Mouse (Mus musculus) cerebellum, postnatal 25 days (tissue): ENCODE data around the gene Cd63.

ENCODE experiments used
- DNase-seq, 2 experiments: peaks; one replicate each; pipeline ENCODE4 v3.0.0; 2021; ENCODE audit warnings: mixed read lengths in 2 of 2

Cd63 gene

DNA sequence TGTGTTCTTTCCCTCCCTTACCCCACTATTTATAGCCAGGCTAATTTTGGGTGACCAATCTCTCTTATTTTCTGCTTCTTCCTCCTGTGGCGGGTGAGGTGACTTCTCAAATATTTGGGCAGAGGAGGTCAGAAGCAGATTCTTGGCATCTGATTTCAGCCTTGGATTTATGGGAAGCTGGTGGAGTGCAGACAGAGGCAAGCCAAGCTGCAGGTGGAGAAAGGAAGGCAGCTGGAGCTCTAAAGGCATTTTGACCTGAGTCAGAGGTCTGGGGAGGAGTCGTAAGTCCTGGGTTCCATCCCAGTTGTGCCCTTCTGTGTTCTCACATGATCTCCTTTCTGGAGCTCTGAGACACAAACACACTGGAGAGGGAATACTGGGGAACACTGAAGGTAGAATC lies 30.7 kb downstream of the Cd63 start:
- DNase-seq, result peak in 1 of 2 experiments; percentile 4

GRCm38 (mm10) chr10:128933574-128933973 lies 32.8 kb downstream of the Cd63 start, which contains the start of gene Itga7:
Gene Itga7, plus strand, starts transcription at chr10:128933818.
- peak; percentile 75 to 86 for DNase-seq

DNA sequence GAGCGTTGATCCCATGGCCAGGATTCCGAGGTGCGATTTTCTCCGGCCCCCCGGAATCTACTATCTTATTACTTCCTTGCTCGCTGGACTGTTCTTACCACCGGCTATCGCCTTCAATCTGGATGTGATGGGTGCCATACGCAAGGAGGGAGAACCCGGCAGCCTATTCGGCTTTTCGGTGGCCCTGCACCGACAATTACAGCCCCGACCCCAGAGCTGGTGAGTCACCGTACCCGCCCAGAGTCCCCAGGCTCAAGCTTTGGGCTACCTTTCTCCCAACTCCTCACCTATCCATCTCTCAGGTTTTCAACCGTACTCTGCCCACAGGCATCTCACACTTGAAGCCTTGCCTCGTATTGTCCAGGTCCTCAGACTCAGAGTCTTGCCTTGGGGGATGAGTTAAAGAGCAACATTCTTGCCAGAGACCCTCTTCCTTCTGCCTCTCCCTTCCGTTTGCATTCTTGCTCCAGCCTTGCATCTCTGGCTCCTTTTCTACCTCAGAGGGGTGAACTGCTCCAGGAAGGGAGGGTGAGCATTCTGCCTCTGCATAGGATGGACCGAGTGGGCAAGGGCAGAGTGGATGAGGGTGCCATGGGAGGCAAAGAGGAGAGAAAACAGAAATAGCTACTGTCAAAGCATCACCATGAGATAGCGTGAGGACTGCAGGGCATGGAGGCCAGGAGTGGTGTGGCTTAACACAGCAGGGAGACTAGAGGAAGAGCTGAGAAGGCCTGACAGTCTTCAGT lies 33.4 kb downstream of the Cd63 start:
- DNase-seq, result peak; percentile 53 to 59

- peak; percentile 28 to 49 for DNase-seq
These were observed 34.4 kb downstream of the Cd63 start for GRCm38 (mm10) chr10:128934997-128935787.

- peak; percentile 42 to 53 for DNase-seq
These were observed 35.1 kb downstream of the Cd63 start for GRCm38 (mm10) chr10:128935826-128936440.

- peak in 1 of 2 experiments; percentile 55 for DNase-seq
These were observed 37.1 kb downstream of the Cd63 start for GRCm38 (mm10) chr10:128937756-128938390.

DNA sequence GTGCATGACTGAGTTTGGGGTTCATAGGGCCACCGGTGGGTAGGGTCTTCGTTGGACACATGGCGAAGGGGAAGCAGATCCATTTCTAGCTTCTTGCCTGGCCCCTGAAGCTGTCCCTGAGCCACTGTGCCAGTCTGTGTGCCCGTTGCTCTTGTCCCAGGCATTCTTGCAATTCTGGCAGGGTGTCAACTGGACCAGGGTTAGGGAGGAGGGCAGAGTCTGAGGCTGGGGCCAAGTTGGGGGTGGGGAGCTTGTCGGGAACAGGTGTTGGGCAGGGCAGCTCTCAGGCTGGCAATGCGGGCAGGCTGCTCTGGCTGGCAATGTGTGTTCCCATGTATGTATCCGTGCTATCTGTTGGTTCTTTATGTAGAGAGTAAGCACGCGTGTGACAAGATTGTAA lies 37.7 kb downstream of the Cd63 start:
- peak; percentile 93 to 97 for DNase-seq

DNA sequence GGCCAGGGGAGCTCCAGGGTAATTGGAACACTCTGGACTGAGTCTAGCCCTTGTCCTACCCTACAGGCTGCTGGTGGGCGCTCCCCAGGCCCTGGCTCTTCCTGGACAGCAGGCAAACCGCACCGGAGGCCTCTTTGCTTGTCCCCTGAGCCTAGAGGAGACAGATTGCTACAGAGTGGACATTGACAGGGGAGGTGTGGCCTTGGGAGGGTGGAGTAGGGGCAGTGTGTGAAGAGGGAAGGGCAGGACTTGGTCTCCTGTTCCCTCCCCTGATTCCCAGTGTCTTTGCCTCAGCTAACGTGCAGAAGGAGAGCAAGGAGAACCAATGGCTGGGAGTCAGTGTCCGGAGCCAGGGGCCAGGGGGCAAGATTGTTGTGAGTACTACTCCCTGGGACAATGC lies 38.2 kb downstream of the Cd63 start:
- DNase-seq, result peak; percentile 41 to 49

DNA sequence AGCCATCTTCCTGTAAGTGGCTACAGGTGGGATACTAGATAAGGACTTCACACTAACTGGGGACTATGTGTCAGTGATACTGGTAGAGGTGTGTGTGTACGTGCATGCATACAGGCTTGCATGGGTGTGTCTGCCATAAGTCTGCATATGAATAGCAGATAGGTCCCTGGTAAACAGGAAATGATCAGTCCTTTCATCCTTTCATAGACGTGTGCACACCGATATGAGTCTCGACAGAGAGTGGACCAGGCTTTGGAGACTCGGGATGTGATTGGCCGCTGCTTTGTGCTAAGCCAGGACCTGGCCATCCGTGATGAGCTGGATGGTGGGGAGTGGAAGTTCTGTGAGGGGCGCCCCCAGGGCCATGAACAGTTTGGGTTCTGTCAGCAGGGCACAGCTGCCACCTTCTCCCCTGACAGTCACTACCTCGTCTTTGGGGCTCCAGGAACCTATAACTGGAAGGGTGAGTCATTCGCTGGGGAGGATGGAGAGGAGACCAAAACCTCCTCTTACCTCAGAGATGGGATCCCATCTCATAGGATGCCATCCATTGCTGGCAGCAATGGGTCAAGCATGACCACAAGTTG lies 39.8 kb downstream of the Cd63 start:
- DNase-seq, result no peak

DNA sequence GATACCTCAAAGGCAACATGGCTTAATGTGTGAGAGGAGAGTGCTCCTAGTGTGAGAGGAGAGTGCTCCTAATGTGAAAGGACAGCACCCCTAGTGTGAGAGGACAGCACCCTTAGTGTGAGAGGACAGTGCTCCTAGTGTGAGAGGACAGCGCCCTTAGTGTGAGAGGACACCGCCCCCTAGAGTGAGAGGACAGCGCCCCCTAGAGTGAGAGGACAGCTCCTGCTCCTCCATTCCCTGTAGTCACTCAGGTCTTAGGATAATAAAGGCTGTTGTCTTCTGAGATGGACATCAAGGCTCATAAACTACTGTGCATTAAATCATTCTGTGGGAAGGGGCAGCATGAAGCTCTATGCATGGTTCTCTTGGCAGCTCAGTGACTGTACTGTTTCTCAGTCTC lies 44.9 kb downstream of the Cd63 start:
- peak; percentile 61 to 72 for DNase-seq

- DNase-seq, result no peak
These were observed 46.7 kb downstream of the Cd63 start for GRCm38 (mm10) chr10:128947496-128947895.

DNA sequence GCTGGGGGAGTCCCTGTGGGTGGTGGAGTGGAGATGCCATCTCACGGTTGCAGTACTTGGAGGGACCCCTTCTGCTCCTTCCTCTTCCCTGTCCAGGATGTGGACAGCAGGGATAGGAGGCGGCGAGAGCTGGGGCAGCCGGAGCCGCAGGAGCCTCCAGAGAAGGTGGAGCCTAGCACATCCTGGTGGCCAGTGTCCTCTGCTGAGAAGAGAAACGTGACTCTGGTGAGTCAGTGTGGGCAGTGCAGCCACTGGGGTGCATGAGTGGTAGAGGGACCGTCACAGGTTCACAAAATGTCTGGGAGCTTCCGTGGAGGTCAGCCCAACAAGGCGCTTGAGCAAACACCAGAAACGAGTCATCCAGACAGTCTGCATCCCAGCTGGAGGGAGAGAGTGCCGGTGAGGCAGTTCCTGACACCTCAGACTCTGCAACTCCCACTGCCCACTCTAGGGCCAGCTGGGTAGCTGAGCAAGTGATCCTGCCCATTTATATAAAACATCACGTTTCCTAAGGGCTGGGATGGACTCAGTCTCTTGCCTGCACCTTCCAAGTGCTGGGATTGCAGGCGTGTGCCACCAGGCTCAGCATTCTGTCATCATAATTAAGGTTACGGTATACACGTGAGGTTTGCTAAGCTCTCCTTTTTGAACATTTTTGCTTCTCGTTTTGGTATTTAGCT lies 49.6 kb downstream of the Cd63 start:
- DNase-seq, result no peak

DNA sequence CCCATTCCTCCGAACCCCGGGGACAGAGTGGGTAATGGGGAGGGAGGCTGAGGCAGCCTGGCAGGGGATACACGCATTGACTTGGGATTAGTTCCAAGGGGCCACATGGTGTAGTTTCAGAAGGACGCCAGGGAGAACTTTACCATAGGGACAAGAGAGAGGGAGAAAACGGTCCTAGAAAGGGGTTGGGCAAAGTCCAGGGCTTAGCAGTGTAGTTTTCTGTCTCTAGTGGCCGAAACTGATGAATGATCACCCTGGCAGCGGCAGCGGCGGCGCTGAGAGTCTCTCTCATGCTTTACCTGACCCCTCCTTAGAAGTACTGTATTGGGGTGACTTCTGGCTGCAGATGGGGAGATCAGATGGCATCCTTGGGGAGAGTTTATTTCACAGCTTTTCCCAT lies 57.6 kb downstream of the Cd63 start:
- no peak for DNase-seq

GRCm38 (mm10) chr10:128960142-128960541 lies 59.4 kb downstream of the Cd63 start:
- DNase-seq, result no peak

GRCm38 (mm10) chr10:128960590-128961584 lies 60.1 kb downstream of the Cd63 start, which contains the start of gene Mettl7b:
Gene Mettl7b, minus strand, starts transcription at chr10:128960988.
- no peak for DNase-seq
